Mouse (Mus musculus): Measurements from ENCODE around the gene Cutal. TPM values are rescaled to one million over a fixed set of nuclear protein-coding genes. Genes with fewer than 3 reads are reported as not detected.

Gene Cutal
- polyA plus RNA-seq, 1 experiment = 0.88 TPM

DNA sequence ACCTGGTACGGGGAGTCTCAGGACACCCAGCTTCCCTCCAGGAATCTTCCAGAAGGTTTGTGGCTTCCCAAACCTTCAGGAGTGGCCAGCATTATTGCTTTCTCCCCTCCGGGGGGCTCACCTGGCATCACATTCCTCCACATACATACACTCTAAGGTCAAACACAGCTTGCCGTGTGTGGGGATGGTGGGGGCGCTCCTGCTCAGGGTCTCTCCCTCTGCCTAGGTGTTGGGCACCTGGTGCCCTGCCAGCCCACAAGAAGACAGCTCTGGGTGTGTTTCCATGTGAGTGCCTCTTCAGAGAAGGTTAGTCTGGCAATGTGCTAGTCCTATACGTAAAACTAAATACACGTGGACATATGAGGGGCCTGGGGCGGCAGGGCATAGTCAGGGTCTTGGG, 38.4 kb downstream of the Cutal start:
- DNase-seq = no peak
- WGBS = 71% methylated on average over 7 of the region's 7 CpGs
- TF ChIP-seq CTCF (IDR thresholded peaks at IDR 0.05; ENCODE audit: borderline replicate concordance, insufficient read depth, low read depth, low read length) (no peak), POLR2A (IDR thresholded peaks at IDR 0.05; ENCODE audit: borderline replicate concordance, insufficient read depth, low read length) (no peak)
- Histone ChIP-seq H3K4me3 (replicated peaks; ENCODE audit: insufficient read depth, low read depth, low read length) (no peak overlapping the region), H3K27me3 (ENCODE audit: control insufficient read depth, insufficient read depth, low read length) (peaks cover 1% of the 10 kb centered on the region; the same call in 1 of the 2 replicates), H3K4me1 (ENCODE audit: control insufficient read depth, insufficient read depth, low read length) (peaks cover 3% of the 10 kb centered on the region; the same call in 1 of the 2 replicates), H3K27ac (ENCODE audit: insufficient read depth, low read length) (no peak overlapping the region)

DNA sequence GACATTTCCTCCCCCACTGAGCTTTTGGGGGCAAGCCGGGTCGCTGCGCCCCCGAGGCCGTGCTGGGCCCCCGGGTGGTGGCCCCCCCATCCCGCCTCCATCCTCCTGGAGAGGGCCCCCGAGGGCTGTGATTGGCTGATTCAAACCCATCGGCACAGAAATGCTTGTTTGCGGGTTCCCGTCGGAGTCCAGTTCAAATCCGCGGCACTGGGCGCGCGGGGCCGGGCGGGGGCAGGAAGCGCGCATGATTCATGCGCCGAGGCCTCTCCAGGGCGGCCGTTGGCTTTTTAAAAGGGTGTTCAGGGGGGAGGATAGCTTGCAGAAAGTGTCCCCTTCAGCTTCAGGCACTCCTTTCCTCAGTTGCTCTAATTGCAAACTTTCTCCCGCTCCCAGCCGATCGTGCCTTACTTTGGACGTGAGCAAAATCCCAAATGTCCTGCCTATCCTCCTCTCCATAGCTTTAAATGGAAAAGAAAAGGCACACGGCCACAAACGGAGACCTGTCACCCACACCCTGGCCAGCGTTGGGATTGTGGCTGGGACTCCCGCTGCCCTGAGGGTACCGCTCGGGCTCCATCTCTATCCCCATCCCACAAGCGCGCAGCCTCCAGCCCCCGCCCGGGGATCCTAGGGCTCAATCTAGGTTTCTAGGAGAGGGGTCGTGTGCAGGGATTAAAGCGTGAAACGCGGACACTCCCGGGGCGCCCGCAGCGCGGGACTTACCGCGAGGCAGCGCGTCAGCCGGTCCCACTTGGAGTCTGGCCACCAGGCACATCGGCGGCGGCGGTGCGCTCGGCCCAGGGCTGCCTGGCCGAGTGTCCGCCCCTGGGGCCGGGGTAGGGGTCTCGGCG, 39.2 kb downstream of the Cutal start, which contains the start of gene Phf19:
Phf19 (minus strand) TSS at position 809 of the 851 bp plus-strand sequence.
- no peak for DNase-seq
- H3K27me3 ChIP-seq (ENCODE audit: control insufficient read depth, insufficient read depth, low read length) = peaks cover 1% of the 10 kb centered on the region; the same call in 1 of the 2 replicates
- H3K4me1 ChIP-seq (ENCODE audit: control insufficient read depth, insufficient read depth, low read length) = peaks cover 3% of the 10 kb centered on the region; the same call in 1 of the 2 replicates
- no peak within 1 kb of the TSS for H3K27ac ChIP-seq (ENCODE audit: insufficient read depth, low read length)
- peak within 1 kb of the TSS; percentile 52 for H3K4me3 ChIP-seq (replicated peaks; ENCODE audit: insufficient read depth, low read depth, low read length)
- TF ChIP-seq CTCF (IDR thresholded peaks at IDR 0.05; ENCODE audit: borderline replicate concordance, insufficient read depth, low read depth, low read length) (no peak), POLR2A (IDR thresholded peaks at IDR 0.05; ENCODE audit: borderline replicate concordance, insufficient read depth, low read length) (no peak)
- WGBS = 2% methylated on average over 62 of the region's 64 CpGs

DNA sequence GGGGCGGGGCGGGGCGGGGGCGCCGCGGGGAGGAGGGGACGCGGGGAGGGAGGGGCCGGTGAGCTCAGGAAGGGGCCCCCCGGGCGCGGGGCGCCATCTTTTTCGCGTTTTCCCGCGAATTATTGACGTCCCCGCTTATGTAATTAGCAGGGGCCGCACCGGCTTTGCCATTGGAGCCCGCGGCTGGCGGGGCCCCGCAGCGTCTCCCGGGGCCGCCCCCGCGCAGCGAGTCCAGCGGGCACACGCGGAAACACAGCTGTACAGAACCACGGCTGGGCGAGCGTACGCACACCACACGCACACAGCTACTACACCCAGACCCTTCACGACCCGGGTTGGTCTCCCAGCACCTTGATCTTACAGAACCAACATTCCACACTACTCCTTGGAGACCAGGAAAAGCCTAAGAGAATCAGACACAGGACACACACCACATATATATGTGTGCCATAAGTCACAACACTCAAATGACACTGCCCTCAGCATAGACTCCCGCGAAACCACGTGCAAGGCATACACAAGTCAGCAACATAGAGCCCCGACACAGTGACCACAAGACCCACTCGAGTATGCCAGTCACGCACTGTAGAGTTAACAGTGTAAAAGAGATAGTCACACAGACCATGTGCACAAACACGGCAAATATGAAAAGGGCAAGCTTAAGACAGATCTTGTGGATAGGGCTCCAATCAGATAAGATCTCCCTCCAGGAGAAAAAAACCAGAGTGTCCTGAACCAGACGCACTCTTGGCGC, 40.0 kb downstream of the Cutal start:
- H3K4me1 ChIP-seq (ENCODE audit: control insufficient read depth, insufficient read depth, low read length) = peaks cover 3% of the 10 kb centered on the region; the same call in 1 of the 2 replicates
- 7% methylated on average over 40 of the region's 50 CpGs for WGBS
- TF ChIP-seq POLR2A (IDR thresholded peaks at IDR 0.05; ENCODE audit: borderline replicate concordance, insufficient read depth, low read length) (no peak), CTCF (IDR thresholded peaks at IDR 0.05; ENCODE audit: borderline replicate concordance, insufficient read depth, low read depth, low read length) (no peak)
- no peak overlapping the region for H3K27ac ChIP-seq (ENCODE audit: insufficient read depth, low read length)
- H3K27me3 ChIP-seq (ENCODE audit: control insufficient read depth, insufficient read depth, low read length) = peaks cover 1% of the 10 kb centered on the region; the same call in 1 of the 2 replicates
- peak overlapping the region; percentile 50 for H3K4me3 ChIP-seq (replicated peaks; ENCODE audit: insufficient read depth, low read depth, low read length)
- DNase-seq = no peak

DNA sequence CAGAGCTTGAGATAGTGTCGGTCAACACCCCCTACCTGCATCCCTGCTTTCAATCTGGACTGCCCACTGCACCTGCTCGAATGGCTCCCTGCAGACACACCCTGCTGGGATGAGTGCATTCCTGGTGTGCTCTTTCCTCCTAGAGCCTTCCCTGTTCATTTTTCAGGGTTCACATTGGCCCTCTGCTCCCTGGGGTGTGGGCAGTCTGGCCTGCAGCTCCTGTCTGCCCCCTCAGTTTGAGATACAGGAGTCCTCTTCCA, 40.6 kb downstream of the Cutal start:
- H3K27ac ChIP-seq (ENCODE audit: insufficient read depth, low read length) = no peak overlapping the region
- H3K4me1 ChIP-seq (ENCODE audit: control insufficient read depth, insufficient read depth, low read length) = peaks cover 3% of the 10 kb centered on the region; the same call in 1 of the 2 replicates
- TF ChIP-seq POLR2A (IDR thresholded peaks at IDR 0.05; ENCODE audit: borderline replicate concordance, insufficient read depth, low read length) (no peak), CTCF (IDR thresholded peaks at IDR 0.05; ENCODE audit: borderline replicate concordance, insufficient read depth, low read depth, low read length) (no peak)
- 25% methylated on average over 2 of the region's 2 CpGs for WGBS
- H3K27me3 ChIP-seq (ENCODE audit: control insufficient read depth, insufficient read depth, low read length) = peaks cover 1% of the 10 kb centered on the region; the same call in 1 of the 2 replicates
- no peak overlapping the region for H3K4me3 ChIP-seq (replicated peaks; ENCODE audit: insufficient read depth, low read depth, low read length)
- no peak for DNase-seq

DNA sequence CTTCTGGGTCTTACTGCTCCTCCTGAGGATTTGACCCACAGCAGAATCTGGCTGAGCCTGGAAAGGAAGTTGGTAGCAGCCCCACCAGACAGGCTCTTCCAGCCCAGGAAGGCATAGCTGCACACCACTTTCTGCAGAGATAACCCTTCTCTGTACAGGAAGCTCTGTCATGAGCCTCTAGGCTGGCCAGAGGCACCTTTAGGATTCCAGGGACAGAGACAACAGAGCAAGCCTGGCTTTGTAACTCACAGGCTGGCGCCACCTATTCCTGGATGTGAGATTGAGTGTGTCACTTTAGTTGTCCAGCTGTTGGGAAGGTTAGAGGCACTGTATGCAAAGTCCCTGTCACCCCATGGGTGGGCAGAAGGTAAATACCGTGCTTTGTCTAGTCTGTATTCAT, 40.9 kb downstream of the Cutal start:
- H3K27me3 ChIP-seq (ENCODE audit: control insufficient read depth, insufficient read depth, low read length) = peaks cover 1% of the 10 kb centered on the region; the same call in 1 of the 2 replicates
- WGBS = 84% methylated on average over 2 of the region's 2 CpGs
- DNase-seq = no peak
- TF ChIP-seq CTCF (IDR thresholded peaks at IDR 0.05; ENCODE audit: borderline replicate concordance, insufficient read depth, low read depth, low read length) (no peak), POLR2A (IDR thresholded peaks at IDR 0.05; ENCODE audit: borderline replicate concordance, insufficient read depth, low read length) (no peak)
- no peak overlapping the region for H3K27ac ChIP-seq (ENCODE audit: insufficient read depth, low read length)
- peaks cover 3% of the 10 kb centered on the region; the same call in 1 of the 2 replicates for H3K4me1 ChIP-seq (ENCODE audit: control insufficient read depth, insufficient read depth, low read length)
- H3K4me3 ChIP-seq (replicated peaks; ENCODE audit: insufficient read depth, low read depth, low read length) = no peak overlapping the region

DNA sequence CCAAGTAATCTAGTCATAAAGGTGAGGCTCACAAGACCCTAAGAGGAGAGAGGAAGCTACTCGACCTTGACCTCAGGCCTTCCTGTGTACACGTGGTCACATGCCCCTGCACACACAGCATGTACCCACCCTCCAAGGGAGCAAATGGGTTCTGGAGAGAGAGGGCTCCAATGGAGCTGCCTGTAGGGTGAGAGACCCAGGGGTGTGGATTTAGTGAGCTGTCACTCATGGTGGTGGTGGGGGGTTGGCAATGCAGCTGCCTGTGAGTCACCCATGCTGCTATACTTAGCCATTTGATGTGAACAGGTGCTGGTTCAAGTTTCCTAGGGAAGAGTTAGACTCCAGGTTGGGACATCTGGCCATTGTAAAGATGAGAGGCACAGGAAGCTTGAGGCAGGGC, 45.9 kb downstream of the Cutal start:
- TF ChIP-seq CTCF (IDR thresholded peaks at IDR 0.05; ENCODE audit: borderline replicate concordance, insufficient read depth, low read depth, low read length) (no peak), POLR2A (IDR thresholded peaks at IDR 0.05; ENCODE audit: borderline replicate concordance, insufficient read depth, low read length) (no peak)
- Histone ChIP-seq H3K27ac (ENCODE audit: insufficient read depth, low read length) (no peak overlapping the region), H3K4me1 (ENCODE audit: control insufficient read depth, insufficient read depth, low read length) (no peaks in the 10 kb centered on the region), H3K4me3 (replicated peaks; ENCODE audit: insufficient read depth, low read depth, low read length) (no peak overlapping the region), H3K27me3 (ENCODE audit: control insufficient read depth, insufficient read depth, low read length) (no peaks in the 10 kb centered on the region)
- WGBS = 49% methylated on average over 2 of the region's 2 CpGs
- no peak for DNase-seq

DNA sequence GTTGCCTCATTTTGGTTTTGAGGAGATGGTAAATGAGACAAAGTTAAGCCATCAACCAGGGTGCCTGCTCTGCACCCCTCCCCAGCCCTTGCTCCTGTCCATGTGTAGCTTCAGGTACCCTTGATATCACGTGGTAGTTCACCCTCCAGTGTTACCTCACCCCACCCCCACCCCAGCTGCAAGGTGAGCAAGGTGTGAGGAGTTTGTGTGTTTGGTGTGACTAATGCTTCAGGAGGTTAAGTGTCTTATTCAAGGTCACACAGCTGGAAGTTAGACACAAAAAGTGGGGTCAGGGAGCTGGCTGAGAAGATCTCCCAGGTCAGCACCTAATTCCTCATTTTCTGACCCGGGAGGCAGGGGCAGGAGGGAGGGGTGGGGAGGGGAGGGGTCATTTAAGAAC, 48.5 kb downstream of the Cutal start:
- H3K4me1 ChIP-seq (ENCODE audit: control insufficient read depth, insufficient read depth, low read length) = no peaks in the 10 kb centered on the region
- TF ChIP-seq CTCF (IDR thresholded peaks at IDR 0.05; ENCODE audit: borderline replicate concordance, insufficient read depth, low read depth, low read length) (no peak), POLR2A (IDR thresholded peaks at IDR 0.05; ENCODE audit: borderline replicate concordance, insufficient read depth, low read length) (no peak)
- no peak overlapping the region for H3K4me3 ChIP-seq (replicated peaks; ENCODE audit: insufficient read depth, low read depth, low read length)
- DNase-seq = no peak
- no peaks in the 10 kb centered on the region for H3K27me3 ChIP-seq (ENCODE audit: control insufficient read depth, insufficient read depth, low read length)
- 33% methylated on average over 2 of the region's 2 CpGs for WGBS
- no peak overlapping the region for H3K27ac ChIP-seq (ENCODE audit: insufficient read depth, low read length)

All from cerebellum, adult 2 months (tissue).